ENCODE assay signal across 11 mouse cellular contexts in the genomic region with DNA sequence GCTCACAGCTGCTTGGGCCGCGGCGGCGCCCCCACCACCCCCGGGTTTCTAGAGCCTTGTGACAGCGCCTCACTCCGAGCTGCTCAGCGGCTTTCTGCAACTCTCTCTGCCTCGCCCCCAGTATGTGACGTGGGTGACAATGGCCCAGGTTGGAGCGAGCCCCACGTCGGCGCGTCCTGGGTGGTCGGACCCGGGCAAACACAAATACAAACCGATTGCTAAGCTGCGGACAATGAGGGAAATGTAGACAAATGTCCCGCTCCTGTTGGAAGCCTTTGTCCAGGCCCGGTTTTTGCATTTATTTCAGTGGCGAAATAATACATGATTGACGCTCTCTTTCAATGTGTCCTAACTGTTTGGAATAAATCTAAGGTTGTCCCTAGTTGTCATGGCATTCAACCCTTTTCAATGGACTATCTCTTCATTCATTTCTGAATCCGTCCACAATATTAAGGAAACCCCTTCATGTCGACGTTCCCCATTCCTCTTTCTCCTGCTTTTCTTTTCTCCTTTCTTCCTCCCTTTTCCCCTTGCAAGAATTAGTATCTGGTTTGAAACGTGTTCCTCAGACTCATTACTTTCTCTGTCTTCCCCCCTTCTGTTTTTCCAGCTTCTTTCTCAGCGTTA. TPM values are rescaled to one million over a fixed set of nuclear protein-coding genes. Genes with fewer than 3 reads are reported as not detected.
DNase-seq lines count a peak whose midpoint lies in the region; ATAC-seq lines count a peak whose summit lies in the region.
"Had no signal": no experiment of that assay in that cellular context is flagged by ENCODE, and none has a peak within 500 bp of the region (broad histone marks: within the 10 kb centered on the region; RNA-seq: fewer than 3 reads in every experiment).

No protein-coding gene starts in this region.

- H3K4me1 ChIP-seq in hindbrain, embryonic 13.5 days (replicated peaks), result peaks cover 28% of the 10 kb centered on the region
- peaks cover 3% of the 10 kb centered on the region; the same call in 1 of the 2 replicates for H3K4me1 ChIP-seq in midbrain, embryonic 16.5 days (ENCODE audit: control insufficient read depth, insufficient read depth, low read length)

- H3K4me2 ChIP-seq in hindbrain, embryonic 13.5 days, result 0 out of 2 replicates have a peak overlapping the region, but pooled peaks have one; percentile 17
- peak overlapping the region; percentile 20; the same call in 1 of the 2 replicates for H3K4me2 ChIP-seq in midbrain, embryonic 16.5 days (ENCODE audit: low read length)
- H3K4me2 ChIP-seq: heart, embryonic 15.5 days; liver, embryonic 11.5 days had no signal

- peak; percentile 35 to 54 for DNase-seq in cerebellum, postnatal 10 days
- no peak for DNase-seq in cerebellum, adult 18-20 months
- DNase-seq in embryo, embryonic 10.5 days (ENCODE audit: low spot score), result peak; percentile 74
- no peak for DNase-seq in adrenal gland, postnatal 14 days
- DNase-seq in adrenal gland, adult 18-20 months (ENCODE audit: low spot score in 2 of 2), result no peak
- no peak for DNase-seq in urinary bladder, adult 2 months (ENCODE audit: low spot score)

- WGBS in hindbrain, embryonic 13.5 days, result under 1% methylated on average over 28 of the region's 28 CpGs
- 3% methylated on average over 28 of the region's 28 CpGs for WGBS in midbrain, embryonic 16.5 days

- no peak overlapping the region for H3K9ac ChIP-seq in hindbrain, embryonic 13.5 days
- H3K9ac ChIP-seq in midbrain, embryonic 16.5 days (ENCODE audit: low read depth, low read length), result no peak overlapping the region
- H3K9ac ChIP-seq: heart, embryonic 15.5 days had no signal

- H3K27ac ChIP-seq in hindbrain, embryonic 13.5 days, result no peak overlapping the region
- H3K27ac ChIP-seq in midbrain, embryonic 16.5 days (ENCODE audit: low read length), result no peak overlapping the region
- H3K27ac ChIP-seq: heart, embryonic 15.5 days had no signal

- H3K9me3 ChIP-seq in hindbrain, embryonic 13.5 days, result no peaks in the 10 kb centered on the region
- no peaks in the 10 kb centered on the region for H3K9me3 ChIP-seq in midbrain, embryonic 16.5 days (replicated peaks; ENCODE audit: control insufficient read depth, low read length, poor library complexity, severe bottlenecking)
- H3K9me3 ChIP-seq: heart, embryonic 15.5 days; megakaryocyte, embryonic 14.5 days had no signal

- ATAC-seq in hindbrain, embryonic 13.5 days (ENCODE audit: low FRiP score), result peak; percentile 53; the same call in 1 of the 2 replicates
- ATAC-seq in midbrain, embryonic 16.5 days, result peak; percentile 61

- no peak overlapping the region for H3K4me3 ChIP-seq in hindbrain, embryonic 13.5 days
- no peak overlapping the region for H3K4me3 ChIP-seq in midbrain, embryonic 16.5 days (ENCODE audit: low read depth, low read length)
- H3K4me3 ChIP-seq: heart, embryonic 15.5 days; megakaryocyte, embryonic 14.5 days had no signal

- H3K36me3 ChIP-seq in hindbrain, embryonic 13.5 days, result no peaks in the 10 kb centered on the region
- H3K36me3 ChIP-seq in midbrain, embryonic 16.5 days (ENCODE audit: control insufficient read depth, insufficient read depth, low read length), result no peaks in the 10 kb centered on the region
- H3K36me3 ChIP-seq: heart, embryonic 15.5 days had no signal

- peaks cover 94% of the 10 kb centered on the region for H3K27me3 ChIP-seq in hindbrain, embryonic 13.5 days
- H3K27me3 ChIP-seq in midbrain, embryonic 16.5 days (ENCODE audit: control insufficient read depth, insufficient read depth, low read depth, low read length), result peaks cover 53% of the 10 kb centered on the region

RNA-seq across cellular contexts. Expression of a gene that starts 5.9 kb away (rescaled TPM):
- 1.4 and 2.6 TPM in 2 replicates for polyA plus RNA-seq in hindbrain, embryonic 13.5 days (2015; fragmentation: Nextera tagmentation; extraction: Ambion mirVana)
- 8.5 and 8.7 TPM in 2 replicates for polyA plus RNA-seq in midbrain, embryonic 16.5 days (2015; fragmentation: Nextera tagmentation; extraction: Ambion mirVana)
- total RNA-seq in adrenal gland, postnatal 14 days (2021), result not detected in 2 replicates
- not detected for total RNA-seq in adrenal gland, adult 18-20 months (2021)
- not detected in 2 replicates for polyA plus RNA-seq in urinary bladder, adult 2 months (2012; rRNA removed)
- polyA plus RNA-seq: heart, embryonic 15.5 days had no signal

Comparison
In these comparisons a context has a peak if more than half of its experiments do, and no peak if none do; other contexts are left out.
1. DNase-seq: peak in cerebellum, postnatal 10 days (2 of 2) and embryo, embryonic 10.5 days (single experiment); none in cerebellum, adult 18-20 months (0 of 2), adrenal gland, postnatal 14 days (single experiment), adrenal gland, adult 18-20 months (0 of 2) and urinary bladder, adult 2 months (single experiment).